Mouse (Mus musculus): Measurements from ENCODE around the gene Il33.

Il33 gene

GRCm38 (mm10) chr19:29924638-29925258, at the start of gene Il33:
Gene Il33, plus strand, starts transcription at chr19:29925114.
- DNase-seq, result no peak

GRCm38 (mm10) chr19:29877422-29878291, 47.3 kb upstream of the Il33 start:
- no peak for DNase-seq

- no peak for DNase-seq
Observed at GRCm38 (mm10) chr19:29878896-29879504, 45.9 kb upstream of the Il33 start.

GRCm38 (mm10) chr19:29880918-29881317, 44.0 kb upstream of the Il33 start:
- DNase-seq, result no peak

GRCm38 (mm10) chr19:29882696-29883095, 42.2 kb upstream of the Il33 start:
- DNase-seq, result no peak

GRCm38 (mm10) chr19:29885548-29885947, 39.4 kb upstream of the Il33 start:
- no peak for DNase-seq

GRCm38 (mm10) chr19:29887476-29887875, 37.4 kb upstream of the Il33 start:
- no peak for DNase-seq

- no peak for DNase-seq
Observed at GRCm38 (mm10) chr19:29888946-29889345, 36.0 kb upstream of the Il33 start.

- DNase-seq, result no peak
Observed at GRCm38 (mm10) chr19:29891981-29892380, 32.9 kb upstream of the Il33 start.

- no peak for DNase-seq
Observed at GRCm38 (mm10) chr19:29892786-29893185, 32.1 kb upstream of the Il33 start.

- DNase-seq, result no peak
Observed at GRCm38 (mm10) chr19:29893718-29894273, 31.1 kb upstream of the Il33 start.

- DNase-seq, result no peak
Observed at GRCm38 (mm10) chr19:29894381-29894780, 30.5 kb upstream of the Il33 start.

- DNase-seq, result no peak
Observed at GRCm38 (mm10) chr19:29895047-29895446, 29.9 kb upstream of the Il33 start.

GRCm38 (mm10) chr19:29900318-29900717, 24.6 kb upstream of the Il33 start:
- no peak for DNase-seq

- DNase-seq, result no peak
Observed at GRCm38 (mm10) chr19:29902343-29903070, 22.4 kb upstream of the Il33 start.

GRCm38 (mm10) chr19:29905896-29906295, 19.0 kb upstream of the Il33 start:
- no peak for DNase-seq

- DNase-seq, result no peak
Observed at GRCm38 (mm10) chr19:29909166-29909565, 15.7 kb upstream of the Il33 start.

GRCm38 (mm10) chr19:29911919-29912318, 13.0 kb upstream of the Il33 start:
- no peak for DNase-seq

- no peak for DNase-seq
Observed at GRCm38 (mm10) chr19:29917421-29917820, 7.5 kb upstream of the Il33 start.

- no peak for DNase-seq
Observed at GRCm38 (mm10) chr19:29926101-29926755, 1.3 kb downstream of the Il33 start.

- no peak for DNase-seq
Observed at GRCm38 (mm10) chr19:29930296-29930695, 5.4 kb downstream of the Il33 start.

- DNase-seq, result no peak
Observed at GRCm38 (mm10) chr19:29937445-29937844, 12.5 kb downstream of the Il33 start.

All from thymus, postnatal 14 days (tissue).